Mouse (Mus musculus) mouse embryonic stem cell (cell line): ENCODE measurements around the gene Gm7356.
"Not testable (repeated sequence)": the region's sequence is repeated elsewhere in the genome, so short reads cannot be mapped to it uniquely, and the experiment has no call there.

Experiments used
- in situ Hi-C, 2 experiments: fragments of 300-500 bp; cut with MboI; formaldehyde crosslinking; loops; 1 replicate in 1 of 2; 3 replicates in 1 of 2; pipeline ENCODE4 v1.14.3; 2019 to 2020; ENCODE audit warnings: low sequenced_read_pairs in 2 of 2, low pct_unique_long_range_greater_than_20kb in 1 of 2, mixed read lengths in 1 of 2; ENCODE audit not compliant: unreplicated experiment in 1 of 2

Gm7356 gene

DNA sequence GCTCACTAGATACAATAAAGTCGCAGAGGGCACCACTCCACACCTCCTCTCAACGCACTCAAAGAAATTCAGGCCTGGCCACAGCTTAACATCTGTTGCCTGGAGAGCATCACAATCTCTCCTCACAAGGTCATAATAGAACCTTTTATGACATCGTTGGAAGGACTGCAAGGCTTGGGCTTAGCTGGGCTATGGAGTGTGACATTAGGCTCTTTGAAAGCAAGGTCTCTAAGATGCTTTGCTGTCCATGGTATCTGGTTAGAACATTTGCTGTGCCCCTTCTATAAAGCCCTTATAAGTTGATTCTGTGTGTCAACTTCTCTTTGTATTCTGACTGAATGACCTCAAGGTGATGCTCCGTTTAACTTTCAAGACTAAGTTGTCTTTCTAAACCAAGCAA lies at the start of gene Gm7356:
Gm7356 (minus strand) TSS at position 101 of the 400 bp plus-strand sequence.
- in situ Hi-C loops: not testable (repeated sequence)

GRCm38 (mm10) chr17:14041880-14042279 lies 38.4 kb upstream of the Gm7356 start:
- in situ Hi-C loops: not testable (repeated sequence)

DNA sequence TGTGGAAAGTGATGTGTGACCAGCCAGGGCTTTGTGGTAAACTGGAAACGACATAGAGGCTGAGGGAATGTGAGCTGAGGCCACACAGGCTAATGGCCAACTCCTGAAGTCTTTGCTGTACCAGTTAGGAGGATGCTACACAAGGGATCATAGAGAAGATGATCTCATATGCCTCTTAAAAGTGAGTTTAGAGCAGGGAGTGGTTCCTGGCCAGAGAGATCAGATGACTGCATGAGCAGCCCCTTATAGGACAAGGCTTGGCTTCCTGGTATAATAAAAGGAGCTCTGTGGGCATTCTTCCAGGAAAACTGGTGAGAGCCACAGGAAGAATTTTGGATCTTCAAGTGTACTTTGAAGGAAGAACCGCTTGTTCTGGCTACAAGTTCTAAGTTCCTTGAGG lies 33.5 kb upstream of the Gm7356 start:
- in situ Hi-C loops: not testable (repeated sequence)

DNA sequence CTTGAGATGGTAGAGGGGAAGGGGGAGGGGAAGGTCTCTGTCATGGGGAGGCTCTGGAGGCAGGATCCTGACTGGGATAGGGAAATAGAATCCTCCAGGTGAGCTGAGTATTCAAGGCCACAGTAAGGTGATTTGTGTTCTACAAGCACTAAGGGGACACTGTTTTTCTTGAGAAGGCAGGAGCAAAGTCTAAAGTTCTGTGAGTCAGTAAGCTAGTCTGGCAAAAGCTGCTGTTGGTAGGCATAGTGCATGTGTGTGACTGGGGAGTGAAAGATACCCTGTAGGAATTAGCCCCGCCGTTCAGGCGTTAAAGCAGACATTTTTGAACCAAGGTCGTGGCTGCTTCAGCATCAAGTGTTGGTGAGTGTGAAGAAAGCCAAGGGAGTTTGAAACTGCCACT lies 32.6 kb upstream of the Gm7356 start:
- in situ Hi-C loops: not testable (repeated sequence)

- in situ Hi-C loops: not testable (repeated sequence)
These were observed 10.1 kb downstream of the Gm7356 start for GRCm38 (mm10) chr17:13993425-13993824.

- in situ Hi-C loops: no loop called here
These were observed 15.8 kb downstream of the Gm7356 start for GRCm38 (mm10) chr17:13987690-13988089.

DNA sequence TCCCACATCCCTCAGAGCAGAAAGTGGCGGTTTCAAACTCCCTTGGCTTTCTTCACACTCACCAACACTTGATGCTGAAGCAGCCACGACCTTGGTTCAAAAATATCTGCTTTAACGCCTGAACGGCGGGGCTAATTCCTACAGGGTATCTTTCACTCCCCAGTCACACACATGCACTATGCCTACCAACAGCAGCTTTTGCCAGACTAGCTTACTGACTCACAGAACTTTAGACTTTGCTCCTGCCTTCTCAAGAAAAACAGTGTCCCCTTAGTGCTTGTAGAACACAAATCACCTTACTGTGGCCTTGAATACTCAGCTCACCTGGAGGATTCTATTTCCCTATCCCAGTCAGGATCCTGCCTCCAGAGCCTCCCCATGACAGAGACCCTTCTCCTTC lies 32.7 kb downstream of the Gm7356 start:
- in situ Hi-C loops: not testable (repeated sequence)

GRCm38 (mm10) chr17:13969917-13970316 lies 33.6 kb downstream of the Gm7356 start:
- in situ Hi-C loops: not testable (repeated sequence)

DNA sequence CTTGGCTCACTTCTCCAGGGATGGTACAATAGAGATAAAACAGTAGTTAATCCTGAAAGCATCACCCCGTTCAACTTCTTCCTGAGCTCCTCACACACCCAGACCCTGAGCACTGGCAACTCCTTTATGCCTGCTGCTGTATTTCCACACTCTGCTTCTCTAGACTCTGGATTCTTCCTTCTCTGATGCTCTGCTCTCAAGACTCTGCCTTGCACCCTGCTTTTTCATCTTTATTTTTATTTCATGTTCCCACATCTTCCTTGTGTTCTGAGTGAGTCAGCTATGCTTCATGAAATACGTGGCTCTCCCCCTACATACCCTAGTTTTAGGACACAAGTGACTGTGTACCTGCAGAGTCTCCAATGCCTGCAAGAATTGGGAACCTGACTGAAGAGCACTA lies 38.5 kb downstream of the Gm7356 start:
- in situ Hi-C loops: not testable (repeated sequence)

GRCm38 (mm10) chr17:13962245-13962644 lies 41.3 kb downstream of the Gm7356 start:
- in situ Hi-C loops: not testable (repeated sequence)

- in situ Hi-C loops: not testable (repeated sequence)
These were observed 45.4 kb downstream of the Gm7356 start for GRCm38 (mm10) chr17:13958129-13958528.

DNA sequence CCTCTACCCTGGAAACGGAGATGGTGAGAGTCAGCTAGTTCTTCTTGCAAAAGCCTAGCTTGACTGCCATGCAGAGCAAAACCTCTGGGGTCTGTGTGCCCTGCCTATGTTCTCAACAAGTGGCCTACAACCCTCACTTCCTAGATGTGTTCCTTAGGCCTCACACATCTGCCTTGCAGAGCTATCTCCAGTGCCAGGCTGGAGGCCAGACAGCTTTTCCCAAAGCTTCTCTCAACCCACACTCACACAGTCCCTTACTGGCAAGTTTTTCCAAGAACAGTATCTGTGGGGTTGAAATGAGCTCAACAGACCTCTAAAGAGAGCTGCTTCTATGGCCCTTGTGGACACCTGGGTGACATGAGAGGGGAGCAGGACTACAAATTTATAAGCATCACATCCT lies 51.9 kb downstream of the Gm7356 start:
- in situ Hi-C loops: not testable (repeated sequence)
